Mouse (Mus musculus): ENCODE data around the gene Zfp935.
"Not testable (repeated sequence)": the region's sequence is repeated elsewhere in the genome, so short reads cannot be mapped to it uniquely, and the experiment has no call there.

DNA sequence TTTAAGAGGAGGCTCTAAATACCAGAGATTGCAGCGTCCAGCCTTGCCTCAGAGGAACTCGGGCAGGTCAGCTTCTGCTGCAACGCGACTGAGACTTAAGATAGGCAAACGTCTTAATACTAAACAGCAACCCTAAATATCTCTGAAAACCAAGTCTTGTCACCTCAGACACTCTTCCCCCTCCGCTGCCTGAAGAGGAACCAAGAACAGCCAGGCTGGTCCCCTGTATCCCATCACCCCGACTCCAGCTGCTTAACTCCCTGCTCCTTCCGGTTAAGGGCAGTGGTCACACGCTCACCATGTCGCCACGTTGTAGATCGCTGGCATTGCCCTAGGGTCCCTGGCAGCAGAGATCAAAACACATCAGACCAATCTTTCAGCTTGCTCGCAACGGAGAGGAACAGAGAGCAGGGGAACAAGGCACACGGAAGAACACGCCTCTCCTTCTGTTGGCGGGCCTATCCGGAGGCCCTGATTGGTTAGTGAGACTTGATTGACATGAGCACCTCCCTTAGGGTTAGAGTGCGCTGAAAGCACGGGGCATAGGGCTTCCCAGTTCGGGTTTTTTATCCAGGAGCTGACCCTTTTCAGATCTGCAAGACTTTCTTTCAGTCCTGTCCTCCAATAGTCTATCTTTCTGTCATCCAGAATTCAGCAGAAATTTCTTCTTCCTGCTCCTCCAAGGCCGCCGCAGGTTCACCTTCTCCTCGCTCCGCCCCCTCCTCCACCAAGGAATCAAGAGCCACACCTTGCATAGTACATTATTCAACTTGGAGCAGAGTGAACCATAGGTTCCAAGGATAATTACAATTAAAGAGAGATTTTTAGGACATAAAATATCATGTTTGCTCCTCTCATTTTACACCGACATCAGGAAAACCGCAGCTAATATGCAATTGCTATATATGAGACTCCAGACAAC lies at the start of gene Zfp935:
- not testable (repeated sequence) for TF ChIP-seq POLR2A (IDR thresholded peaks at IDR 0.05; ENCODE audit: insufficient read depth, low read length); EP300 (IDR thresholded peaks at IDR 0.05; ENCODE audit: insufficient read depth, low read depth, low read length)

All from ES-Bruce4 (cell line).